Mouse (Mus musculus) gastrocnemius, adult 18-20 months (tissue): ENCODE data around the gene Padi1. TPM values are rescaled to one million over a fixed set of nuclear protein-coding genes. Genes with fewer than 3 reads are reported as not detected.

Experiments
- DNase-seq: peaks from one replicate; pipeline ENCODE4 v3.0.0; 2021; ENCODE audit warnings: low spot score
- long read RNA-seq, 2 experiments: library from polyadenylated mRNA; stranded (forward); transcript quantifications; one replicate each; pipeline ENCODE4 v2.0.0; 2021
- total RNA-seq, 2 experiments: library from RNA; stranded (reverse); gene quantifications; 2 replicates each; pipeline ENCODE4 v1.2.3; 2021

Gene Padi1
- total RNA-seq, result under 1 TPM; 0.07 to 0.21 TPM
- long read RNA-seq, experiment 1, result 0 reads
- long read RNA-seq, experiment 2, result 0 reads

- DNase-seq, result no peak
Measured at GRCm38 (mm10) chr4:140845666-140846065, at the start of gene Padi1. Gene Padi1, minus strand, starts transcription at chr4:140845778.

DNA sequence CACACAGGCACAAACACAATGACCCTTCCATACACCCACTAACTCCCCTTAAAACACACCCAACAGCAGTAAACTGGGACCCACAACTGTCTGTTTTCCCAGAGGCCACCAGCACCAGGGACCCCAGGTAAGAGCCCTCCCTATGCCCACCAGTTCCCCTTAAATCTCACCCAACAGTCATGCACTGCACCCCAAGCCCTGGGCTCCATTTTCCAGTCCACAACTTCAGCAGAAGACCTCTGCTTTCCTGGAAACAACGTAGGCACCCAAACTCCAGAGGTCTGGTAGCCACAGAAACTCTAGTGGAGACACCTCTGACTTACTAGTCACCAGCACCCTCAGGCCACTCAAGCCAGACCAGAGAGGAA is 46.6 kb upstream of the Padi1 start:
- no peak for DNase-seq

DNA sequence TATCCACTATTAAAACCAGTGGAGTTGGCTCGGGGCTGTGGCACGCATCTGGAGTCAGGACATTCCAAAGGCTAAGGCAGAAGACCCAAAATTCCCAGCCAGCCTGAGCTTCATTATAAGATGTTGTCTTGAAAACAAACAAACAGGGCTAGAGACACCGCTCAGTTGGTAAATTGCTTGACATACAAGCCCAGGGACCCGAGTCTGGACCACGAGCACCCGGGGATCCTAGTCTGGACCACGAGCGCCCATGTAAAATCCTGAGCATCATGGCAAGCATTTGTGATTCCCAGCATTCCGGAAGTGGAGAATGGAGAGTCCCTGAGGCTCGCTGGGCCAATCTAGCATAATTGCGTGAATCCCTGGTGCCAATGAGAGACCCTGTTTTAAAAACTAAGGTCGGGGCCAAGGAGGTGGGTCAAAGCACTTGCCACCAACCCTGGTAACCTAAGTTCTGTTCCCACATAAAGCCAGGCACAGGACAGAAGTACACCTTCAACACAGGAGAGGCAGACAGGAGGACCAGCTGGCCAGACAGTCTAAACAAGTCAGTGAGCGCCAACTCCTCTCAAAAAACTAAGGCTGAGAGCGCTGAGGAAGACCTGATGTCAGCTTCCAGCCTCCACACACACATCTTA is 46.1 kb upstream of the Padi1 start:
- DNase-seq, result no peak

GRCm38 (mm10) chr4:140883852-140884251 is 38.3 kb upstream of the Padi1 start:
- no peak for DNase-seq

- DNase-seq, result no peak
Measured at GRCm38 (mm10) chr4:140882981-140883380, 37.4 kb upstream of the Padi1 start.

- DNase-seq, result no peak
Measured at GRCm38 (mm10) chr4:140882365-140882764, 36.8 kb upstream of the Padi1 start.

DNA sequence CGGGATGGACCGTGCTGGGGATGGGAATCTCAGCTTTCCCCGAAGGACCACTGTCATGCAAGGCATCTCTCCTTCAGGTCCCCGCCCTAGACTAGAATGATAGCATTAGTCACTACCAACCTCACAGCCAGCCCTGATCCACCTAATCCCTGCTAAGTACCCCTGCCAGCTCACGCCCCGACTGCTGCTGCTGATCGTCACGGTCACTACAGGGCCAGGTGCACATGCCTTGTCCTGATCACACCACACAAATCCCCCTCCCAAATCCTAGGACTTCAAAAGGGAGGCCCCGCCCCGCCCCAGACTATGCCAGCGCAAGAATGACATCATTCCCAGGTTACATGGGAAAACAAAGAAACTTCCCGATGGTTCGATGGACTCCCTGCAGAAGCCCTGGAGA is 36.2 kb upstream of the Padi1 start:
- no peak for DNase-seq

DNA sequence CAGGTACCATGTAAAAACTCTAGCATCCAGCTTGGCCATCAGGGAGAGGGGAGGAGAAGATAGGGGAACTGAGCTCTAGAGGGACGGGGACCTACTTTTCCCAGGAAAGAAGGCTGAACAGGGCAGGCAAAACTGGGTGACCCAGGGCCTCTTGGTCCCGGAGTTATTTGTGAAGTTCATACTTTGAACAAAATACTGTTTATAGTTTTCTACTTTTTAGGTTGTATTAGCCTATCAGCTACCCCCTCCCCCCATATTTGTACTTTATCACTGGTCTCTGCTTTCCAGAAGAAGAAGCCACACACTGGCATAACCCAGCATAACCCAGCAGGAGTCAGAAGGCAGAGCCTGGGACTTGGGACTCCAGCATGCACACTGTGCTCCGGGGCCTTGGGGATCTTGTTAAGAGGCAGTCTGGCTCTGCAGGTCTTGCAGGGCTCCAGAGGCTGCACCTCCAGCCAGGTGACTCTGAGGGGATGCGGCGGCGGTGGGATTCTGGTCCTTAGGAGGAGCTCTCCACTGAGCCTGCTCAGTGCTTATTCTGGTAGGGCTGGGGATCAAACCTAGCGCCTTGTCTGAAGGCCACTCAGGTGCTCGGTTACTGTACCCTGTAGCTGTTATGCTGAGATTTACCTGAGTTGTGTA is 35.6 kb upstream of the Padi1 start:
- DNase-seq, result no peak

DNA sequence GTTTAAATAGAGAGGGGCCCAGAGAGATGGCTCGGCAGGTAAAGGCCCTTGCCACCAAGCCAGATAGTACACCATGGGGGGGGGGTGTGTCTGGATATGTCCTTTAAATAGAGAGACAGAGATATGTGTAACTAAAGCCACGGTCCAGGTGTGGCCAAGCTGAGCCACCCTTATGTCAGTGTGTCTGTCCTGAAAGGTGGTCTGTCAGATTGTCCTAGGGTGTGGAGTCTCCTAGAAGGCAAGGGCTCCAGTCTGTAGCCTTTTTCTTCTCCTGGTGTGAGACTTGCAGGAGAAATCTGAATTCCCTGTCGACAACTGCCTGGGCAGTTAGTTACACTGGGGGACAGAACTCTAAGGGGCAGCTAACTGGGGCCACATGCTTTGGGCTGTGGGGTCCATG is 34.6 kb upstream of the Padi1 start:
- no peak for DNase-seq

DNA sequence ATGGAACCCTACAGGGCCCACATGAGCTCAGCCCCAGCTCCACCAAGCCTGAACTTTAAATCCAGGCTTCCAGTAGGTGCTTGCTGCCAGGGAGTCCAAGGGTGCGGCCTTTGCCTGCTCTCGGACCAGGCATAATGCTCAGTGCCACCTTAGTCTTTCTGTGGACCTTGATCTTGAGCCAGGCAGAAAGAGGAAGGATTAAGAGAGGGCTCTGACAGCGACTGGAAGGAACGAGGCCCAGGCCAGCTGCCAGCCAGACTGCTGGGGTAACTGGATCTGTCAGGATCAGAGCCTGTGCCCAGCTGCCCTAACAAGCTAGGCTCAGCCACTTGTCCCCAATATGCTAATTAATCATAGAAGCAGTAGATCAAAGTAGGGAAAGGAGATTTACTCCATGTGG is 34.2 kb upstream of the Padi1 start:
- peak; percentile 86 for DNase-seq

GRCm38 (mm10) chr4:140879116-140879515 is 33.5 kb upstream of the Padi1 start:
- DNase-seq, result no peak

DNA sequence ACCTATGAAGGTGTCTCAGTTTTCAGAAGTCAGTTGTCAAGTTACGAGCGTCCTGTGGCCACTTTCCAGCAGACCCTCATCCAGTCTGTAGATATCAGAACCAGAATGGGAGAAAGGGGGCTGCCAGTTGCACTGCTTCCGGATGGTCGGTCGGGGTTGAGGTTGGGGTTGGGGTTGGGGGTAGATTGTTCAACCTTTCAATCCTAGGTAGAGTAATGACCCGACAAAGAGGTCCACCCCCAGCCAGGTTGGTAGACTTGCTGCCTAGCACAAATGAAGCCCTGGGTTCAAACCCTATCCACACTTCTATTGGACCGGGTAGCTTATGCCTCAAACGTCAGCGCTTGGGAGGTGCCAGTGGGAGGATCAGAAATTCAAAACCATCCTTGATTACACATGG is 33.1 kb upstream of the Padi1 start:
- no peak for DNase-seq

GRCm38 (mm10) chr4:140877441-140877840 is 31.9 kb upstream of the Padi1 start:
- no peak for DNase-seq

- DNase-seq, result no peak
Measured at GRCm38 (mm10) chr4:140876681-140877080, 31.1 kb upstream of the Padi1 start.

- no peak for DNase-seq
Measured at GRCm38 (mm10) chr4:140876161-140876560, 30.6 kb upstream of the Padi1 start.

DNA sequence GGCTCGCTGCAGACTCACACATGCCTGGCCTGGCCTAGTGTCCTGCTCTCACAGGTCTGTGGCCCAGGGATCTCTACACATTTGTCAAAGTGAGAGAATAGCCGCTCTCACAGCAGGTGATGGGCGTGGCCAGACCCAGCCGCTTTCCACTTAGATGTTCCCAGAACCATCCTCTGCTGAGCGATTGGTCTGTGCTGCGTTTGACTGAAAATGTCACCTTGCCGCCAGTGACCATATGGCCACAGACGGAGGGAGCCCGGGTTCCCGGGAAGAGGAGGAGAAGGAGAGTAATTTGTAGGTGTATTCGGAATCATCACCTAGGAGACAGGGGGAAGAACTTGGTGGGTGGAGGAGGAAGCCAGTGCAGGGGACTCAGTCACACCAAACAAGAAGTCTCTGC is 27.4 kb upstream of the Padi1 start:
- DNase-seq, result no peak

GRCm38 (mm10) chr4:140872686-140872992 is 27.1 kb upstream of the Padi1 start:
- DNase-seq, result no peak

DNA sequence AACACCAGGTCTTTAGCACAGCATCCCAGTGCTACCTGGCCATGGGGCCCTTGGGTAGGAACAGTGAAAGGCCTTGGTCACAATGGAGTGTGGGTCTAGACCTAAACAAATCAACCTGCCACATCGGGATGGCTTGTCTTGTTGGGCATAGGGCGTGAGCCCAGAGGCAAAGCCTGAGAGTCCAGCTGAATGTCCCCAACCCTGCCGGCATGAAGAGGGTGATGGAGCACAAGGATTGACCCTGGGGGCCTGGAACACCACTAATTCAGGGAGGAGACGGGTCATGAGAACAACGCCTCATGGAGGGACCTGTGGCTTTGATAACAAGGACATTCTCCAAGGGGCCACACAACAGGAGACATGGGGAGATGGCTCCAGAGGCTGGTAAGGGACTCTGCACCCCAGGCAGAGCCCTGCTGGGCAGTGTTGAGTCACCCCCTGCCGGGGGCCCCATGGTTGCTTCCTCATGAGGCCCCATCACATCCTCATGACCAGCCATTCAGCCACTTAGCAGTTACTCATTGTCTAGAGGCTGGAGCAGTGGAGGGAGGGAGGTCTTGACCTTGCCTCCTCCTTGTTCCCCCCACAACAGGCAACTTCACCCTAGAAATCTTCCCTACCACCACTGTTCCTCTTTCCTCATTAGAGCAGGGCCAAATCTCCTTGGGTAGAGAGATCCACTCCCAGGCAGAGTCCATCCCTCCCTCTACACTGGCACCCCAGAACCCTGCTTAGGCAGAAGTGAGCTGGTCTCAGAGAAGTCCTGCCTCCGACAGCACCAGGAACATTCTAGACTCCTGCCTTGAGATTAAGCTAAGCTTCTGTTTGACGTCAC is 26.5 kb upstream of the Padi1 start:
- no peak for DNase-seq

GRCm38 (mm10) chr4:140871376-140871775 is 25.8 kb upstream of the Padi1 start:
- DNase-seq, result no peak

DNA sequence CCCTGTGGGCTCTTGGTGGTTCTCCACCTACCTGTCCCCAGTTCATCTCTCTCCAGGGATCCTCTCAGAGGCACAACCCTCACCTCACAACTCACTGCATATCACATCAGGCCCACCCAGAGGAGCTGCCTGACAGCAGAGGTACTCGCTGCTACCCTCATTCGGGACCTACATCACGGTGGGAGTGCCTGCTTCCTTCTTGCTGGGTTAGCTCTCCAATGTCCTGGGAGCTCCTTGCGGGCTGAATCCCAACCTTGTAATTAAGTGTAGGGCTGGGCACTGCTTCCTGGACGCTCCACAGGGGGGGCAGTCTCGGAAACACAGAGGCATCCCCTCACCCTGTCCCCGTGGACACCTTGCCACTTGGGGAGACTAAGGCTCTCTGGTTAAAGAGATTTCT is 25.3 kb upstream of the Padi1 start:
- no peak for DNase-seq

- no peak for DNase-seq
Measured at GRCm38 (mm10) chr4:140869945-140870344, 24.4 kb upstream of the Padi1 start.

- DNase-seq, result no peak
Measured at GRCm38 (mm10) chr4:140868484-140869190, 23.1 kb upstream of the Padi1 start.
